Mouse (Mus musculus): ENCODE data around the gene Sdhb. TPM values are rescaled to one million over a fixed set of nuclear protein-coding genes. Genes with fewer than 3 reads are reported as not detected.

Gene Sdhb
- polyA plus RNA-seq, 1 experiment from 2014 or later = 488 TPM

DNA sequence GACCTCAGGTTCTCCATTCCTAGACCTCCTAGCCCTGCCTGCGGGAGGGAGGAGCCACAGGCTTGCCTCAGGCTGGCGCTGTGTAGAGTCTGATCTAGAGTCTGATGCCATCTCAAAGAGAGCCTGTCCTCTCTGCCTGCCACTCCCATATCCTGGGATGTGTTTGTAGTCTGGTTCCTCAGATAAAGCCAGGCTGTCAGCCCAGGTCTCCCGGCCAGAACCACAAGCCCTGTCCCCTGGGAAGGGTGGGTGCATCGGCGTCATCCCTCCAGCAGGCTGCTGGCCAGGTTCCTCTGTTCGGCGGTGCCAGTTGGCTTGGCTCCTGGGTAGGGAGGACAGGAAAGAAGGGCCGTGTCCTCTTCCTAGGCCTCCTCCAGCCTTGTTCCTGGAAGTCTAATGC is 47.0 kb downstream of the Sdhb start:
- DNase-seq (ENCODE audit: low spot score) (no peak), ATAC-seq (replicated peaks; ENCODE audit: low FRiP score, low TSS enrichment, low read depth) (no peak)
- Histone ChIP-seq H3K27me3 (replicated peaks; ENCODE audit: control insufficient read depth, insufficient read depth, low read length) (no peaks in the 10 kb centered on the region), H3K4me2 (ENCODE audit: low read length) (no peak overlapping the region), H3K4me3 (ENCODE audit: low read depth, low read length) (no peak overlapping the region), H3K9ac (ENCODE audit: low read length) (no peak overlapping the region), H3K9me3 (ENCODE audit: control insufficient read depth, low read length) (no peaks in the 10 kb centered on the region), H3K27ac (ENCODE audit: low read depth) (no peak overlapping the region), H3K36me3 (ENCODE audit: control insufficient read depth, insufficient read depth, low read length) (peaks cover 44% of the 10 kb centered on the region), H3K4me1 (replicated peaks; ENCODE audit: control insufficient read depth, insufficient read depth, low read length) (peaks cover 14% of the 10 kb centered on the region)
- WGBS = 90% methylated on average over 8 of the region's 8 CpGs

DNA sequence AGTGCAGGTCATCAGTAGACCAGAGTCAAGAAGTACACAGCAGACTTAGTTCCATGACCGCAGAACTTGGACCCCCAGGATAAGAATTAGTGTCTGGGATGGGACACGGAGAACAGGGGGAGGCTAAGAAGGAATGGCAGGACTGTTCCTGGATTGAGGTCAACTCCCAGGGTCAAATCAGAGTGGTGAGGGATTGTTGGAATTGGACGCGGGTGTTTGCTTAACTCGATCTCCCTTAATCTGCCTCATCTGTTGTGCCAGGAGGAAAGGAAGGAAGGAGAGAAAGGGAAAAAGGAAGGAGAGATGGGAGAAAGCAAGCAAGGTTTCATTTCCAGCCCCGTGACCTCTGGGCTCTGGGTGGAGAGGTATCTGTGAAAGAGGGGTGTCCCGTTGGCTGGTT is 49.1 kb downstream of the Sdhb start, which contains the start of gene Mfap2:
Gene Mfap2, plus strand, starts transcription at position 301 of the 400 bp plus-strand sequence.
- Histone ChIP-seq H3K36me3 (ENCODE audit: control insufficient read depth, insufficient read depth, low read length) (peaks cover 44% of the 10 kb centered on the region), H3K4me1 (replicated peaks; ENCODE audit: control insufficient read depth, insufficient read depth, low read length) (peaks cover 14% of the 10 kb centered on the region), H3K4me3 (ENCODE audit: low read depth, low read length) (peak within 1 kb of the TSS; percentile 52), H3K9me3 (ENCODE audit: control insufficient read depth, low read length) (no peaks in the 10 kb centered on the region), H3K27me3 (replicated peaks; ENCODE audit: control insufficient read depth, insufficient read depth, low read length) (no peaks in the 10 kb centered on the region), H3K27ac (ENCODE audit: low read depth) (peak within 1 kb of the TSS; percentile 86), H3K4me2 (ENCODE audit: low read length) (peak within 1 kb of the TSS; percentile 76), H3K9ac (ENCODE audit: low read length) (peak within 1 kb of the TSS; percentile 72)
- 10% methylated on average over 7 of the region's 7 CpGs for WGBS
- DNase-seq (ENCODE audit: low spot score) (no peak), ATAC-seq (replicated peaks; ENCODE audit: low FRiP score, low TSS enrichment, low read depth) (no peak)

DNA sequence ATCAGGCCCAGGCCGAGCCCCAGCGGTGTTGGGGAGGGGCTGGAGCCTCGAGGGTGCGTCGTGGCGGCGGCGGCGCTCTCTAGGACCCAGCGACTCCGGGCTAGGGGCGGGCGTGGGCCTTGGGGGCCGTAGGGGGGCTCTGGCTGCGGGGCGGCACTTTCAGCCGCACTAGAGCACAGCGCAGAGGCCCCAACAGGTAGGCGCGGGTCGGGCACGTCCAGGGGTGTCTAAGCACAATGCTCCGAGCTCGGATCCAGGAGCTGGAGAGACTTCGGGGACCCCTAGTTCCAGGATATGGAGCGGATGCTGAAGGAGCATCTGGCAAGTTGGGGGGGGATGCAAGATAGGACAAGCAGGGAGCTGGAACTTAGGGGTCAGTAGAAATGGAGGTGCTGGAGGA is 49.5 kb downstream of the Sdhb start:
- Histone ChIP-seq H3K27me3 (replicated peaks; ENCODE audit: control insufficient read depth, insufficient read depth, low read length) (no peaks in the 10 kb centered on the region), H3K27ac (ENCODE audit: low read depth) (peak overlapping the region; percentile 86), H3K4me3 (ENCODE audit: low read depth, low read length) (peak overlapping the region; percentile 52), H3K9ac (ENCODE audit: low read length) (peak overlapping the region; percentile 72), H3K36me3 (ENCODE audit: control insufficient read depth, insufficient read depth, low read length) (peaks cover 44% of the 10 kb centered on the region), H3K4me2 (ENCODE audit: low read length) (peak overlapping the region; percentile 76), H3K4me1 (replicated peaks; ENCODE audit: control insufficient read depth, insufficient read depth, low read length) (peaks cover 14% of the 10 kb centered on the region), H3K9me3 (ENCODE audit: control insufficient read depth, low read length) (no peaks in the 10 kb centered on the region)
- peak; percentile 85 for ATAC-seq (replicated peaks; ENCODE audit: low FRiP score, low TSS enrichment, low read depth)
- DNase-seq (ENCODE audit: low spot score) = peak; percentile 84
- under 1% methylated on average over 25 of the region's 26 CpGs for WGBS

DNA sequence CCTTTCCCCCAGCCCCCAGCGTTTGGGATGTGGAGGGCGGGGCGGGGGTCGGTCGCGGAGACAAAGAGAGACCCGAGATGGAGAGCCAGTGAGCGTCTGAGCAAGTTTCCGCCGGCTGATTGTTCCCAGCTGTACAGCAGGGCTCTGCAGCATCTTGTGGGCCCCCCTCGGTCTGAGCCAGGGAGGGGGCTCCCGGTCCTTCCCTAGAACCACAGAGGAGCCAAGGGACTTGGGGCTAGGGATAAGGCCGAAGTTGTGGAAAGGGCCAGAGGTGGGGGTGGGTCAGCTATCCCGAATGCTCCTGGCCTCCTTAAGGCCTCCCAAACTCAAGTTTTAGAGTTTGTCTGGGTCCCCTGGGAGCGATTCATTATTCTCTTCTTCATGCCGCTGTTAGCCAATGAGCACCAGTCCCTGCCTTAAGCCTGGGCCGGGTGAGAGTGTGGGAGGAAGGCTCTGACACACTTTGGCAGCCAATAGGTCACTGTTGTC is 50.0 kb downstream of the Sdhb start:
- ATAC-seq (replicated peaks; ENCODE audit: low FRiP score, low TSS enrichment, low read depth) (peak; percentile 38; the same call in 1 of the 2 replicates), DNase-seq (ENCODE audit: low spot score) (no peak)
- H3K9ac ChIP-seq (ENCODE audit: low read length) = peak overlapping the region; percentile 72
- H3K36me3 ChIP-seq (ENCODE audit: control insufficient read depth, insufficient read depth, low read length) = peaks cover 44% of the 10 kb centered on the region
- H3K4me2 ChIP-seq (ENCODE audit: low read length) = peak overlapping the region; percentile 76
- H3K27ac ChIP-seq (ENCODE audit: low read depth) = peak overlapping the region; percentile 86
- peak overlapping the region; percentile 52 for H3K4me3 ChIP-seq (ENCODE audit: low read depth, low read length)
- no peaks in the 10 kb centered on the region for H3K27me3 ChIP-seq (replicated peaks; ENCODE audit: control insufficient read depth, insufficient read depth, low read length)
- WGBS = 4% methylated on average over 17 of the region's 17 CpGs
- no peaks in the 10 kb centered on the region for H3K9me3 ChIP-seq (ENCODE audit: control insufficient read depth, low read length)
- H3K4me1 ChIP-seq (replicated peaks; ENCODE audit: control insufficient read depth, insufficient read depth, low read length) = peaks cover 14% of the 10 kb centered on the region

DNA sequence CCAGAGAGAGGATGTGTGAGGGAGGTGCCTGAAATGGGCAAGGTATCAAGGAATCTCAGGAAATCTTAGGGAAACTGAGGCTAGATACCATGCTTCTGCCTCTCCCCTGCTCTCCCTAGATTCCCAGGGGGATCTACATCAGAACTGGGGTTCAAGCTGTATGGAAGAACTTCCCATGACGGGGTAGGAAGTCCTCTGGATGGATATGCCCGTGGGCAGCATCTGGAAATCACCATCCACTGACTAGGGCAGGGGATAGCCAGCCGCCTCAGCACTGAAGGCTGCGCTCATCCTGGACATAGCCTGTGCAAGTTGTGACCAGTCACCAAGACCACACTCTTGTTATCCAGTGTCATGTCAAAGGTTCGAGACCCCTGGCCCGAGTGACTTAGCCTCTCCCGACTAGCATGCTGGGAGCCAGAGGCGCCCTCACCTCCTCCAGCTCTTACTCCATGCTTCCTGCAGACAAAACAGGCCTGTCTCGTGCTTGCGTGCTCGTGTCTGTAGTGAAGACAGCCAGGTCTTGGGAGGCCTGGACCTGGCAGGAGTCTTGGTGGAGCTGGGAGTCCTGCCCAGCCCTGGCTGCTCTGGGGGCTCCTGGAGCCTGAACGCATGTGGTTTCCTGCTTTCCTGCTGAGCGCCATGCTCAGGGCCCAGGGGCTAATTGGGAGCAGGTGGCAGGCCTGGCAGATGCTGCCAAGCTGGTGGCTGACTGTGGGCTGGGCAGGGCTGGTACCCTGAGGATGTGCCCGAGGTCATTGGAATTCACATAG is 50.7 kb downstream of the Sdhb start:
- Histone ChIP-seq H3K9me3 (ENCODE audit: control insufficient read depth, low read length) (no peaks in the 10 kb centered on the region), H3K27me3 (replicated peaks; ENCODE audit: control insufficient read depth, insufficient read depth, low read length) (no peaks in the 10 kb centered on the region), H3K9ac (ENCODE audit: low read length) (peak overlapping the region; percentile 72), H3K4me3 (ENCODE audit: low read depth, low read length) (peak overlapping the region; percentile 52), H3K36me3 (ENCODE audit: control insufficient read depth, insufficient read depth, low read length) (peaks cover 43% of the 10 kb centered on the region), H3K4me1 (replicated peaks; ENCODE audit: control insufficient read depth, insufficient read depth, low read length) (peaks cover 14% of the 10 kb centered on the region), H3K4me2 (ENCODE audit: low read length) (peak overlapping the region; percentile 76), H3K27ac (ENCODE audit: low read depth) (peak overlapping the region; percentile 86; the same call in 1 of the 2 replicates)
- 36% methylated on average over 14 of the region's 14 CpGs for WGBS
- DNase-seq (ENCODE audit: low spot score) (no peak), ATAC-seq (replicated peaks; ENCODE audit: low FRiP score, low TSS enrichment, low read depth) (no peak)

DNA sequence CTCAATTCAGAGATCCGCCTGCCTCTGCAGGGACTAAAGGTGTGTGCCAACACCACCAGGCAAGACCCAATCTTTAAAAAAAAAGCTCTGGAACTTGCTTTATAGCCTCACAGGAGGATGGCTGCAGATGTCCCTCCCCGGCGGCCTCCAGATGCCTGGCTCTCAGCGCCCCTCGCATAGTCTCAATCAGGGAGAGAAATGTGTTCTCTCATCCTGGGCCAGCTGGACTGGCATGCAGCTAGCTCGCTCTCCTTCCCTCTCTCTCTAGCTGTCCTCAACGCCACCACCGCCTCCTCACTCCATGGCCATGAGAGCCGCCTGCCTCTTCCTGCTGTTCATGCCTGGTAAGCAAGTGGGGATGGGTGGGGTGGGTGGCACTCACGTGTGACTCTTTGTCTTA is 51.6 kb downstream of the Sdhb start:
- no peak overlapping the region for H3K27ac ChIP-seq (ENCODE audit: low read depth)
- ATAC-seq (replicated peaks; ENCODE audit: low FRiP score, low TSS enrichment, low read depth) (no peak), DNase-seq (ENCODE audit: low spot score) (no peak)
- no peaks in the 10 kb centered on the region for H3K27me3 ChIP-seq (replicated peaks; ENCODE audit: control insufficient read depth, insufficient read depth, low read length)
- no peak overlapping the region for H3K4me3 ChIP-seq (ENCODE audit: low read depth, low read length)
- 82% methylated on average over 10 of the region's 10 CpGs for WGBS
- H3K9ac ChIP-seq (ENCODE audit: low read length) = peak overlapping the region; percentile 3; the same call in 1 of the 2 replicates
- peaks cover 42% of the 10 kb centered on the region for H3K36me3 ChIP-seq (ENCODE audit: control insufficient read depth, insufficient read depth, low read length)
- H3K4me2 ChIP-seq (ENCODE audit: low read length) = peak overlapping the region; percentile 76
- H3K9me3 ChIP-seq (ENCODE audit: control insufficient read depth, low read length) = no peaks in the 10 kb centered on the region
- H3K4me1 ChIP-seq (replicated peaks; ENCODE audit: control insufficient read depth, insufficient read depth, low read length) = peaks cover 14% of the 10 kb centered on the region

DNA sequence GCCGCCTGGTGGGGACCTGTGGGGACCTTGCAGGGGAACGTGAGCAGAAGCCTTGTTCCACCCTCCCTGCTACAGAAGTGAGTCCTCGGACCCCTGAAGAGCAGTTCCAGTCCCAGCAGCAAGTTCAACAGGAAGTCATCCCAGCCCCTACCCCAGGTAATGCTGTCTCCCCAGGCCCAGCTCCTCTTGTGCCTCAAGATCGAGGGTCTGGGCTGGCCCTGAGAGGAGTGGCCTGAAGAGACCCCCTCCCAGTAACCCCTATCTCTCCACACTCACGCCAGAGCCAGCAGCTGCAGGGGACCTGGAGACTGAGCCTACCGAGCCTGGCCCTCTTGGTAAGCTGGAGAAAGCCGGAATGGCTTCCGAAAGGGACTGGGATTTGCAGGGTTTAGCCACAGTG is 53.1 kb downstream of the Sdhb start:
- 74% methylated on average over 8 of the region's 8 CpGs for WGBS
- Histone ChIP-seq H3K9me3 (ENCODE audit: control insufficient read depth, low read length) (no peaks in the 10 kb centered on the region), H3K36me3 (ENCODE audit: control insufficient read depth, insufficient read depth, low read length) (peaks cover 46% of the 10 kb centered on the region), H3K27ac (ENCODE audit: low read depth) (no peak overlapping the region), H3K4me3 (ENCODE audit: low read depth, low read length) (no peak overlapping the region), H3K4me1 (replicated peaks; ENCODE audit: control insufficient read depth, insufficient read depth, low read length) (peaks cover 14% of the 10 kb centered on the region), H3K27me3 (replicated peaks; ENCODE audit: control insufficient read depth, insufficient read depth, low read length) (no peaks in the 10 kb centered on the region), H3K4me2 (ENCODE audit: low read length) (no peak overlapping the region), H3K9ac (ENCODE audit: low read length) (no peak overlapping the region)
- ATAC-seq (replicated peaks; ENCODE audit: low FRiP score, low TSS enrichment, low read depth) = no peak
- no peak for DNase-seq (ENCODE audit: low spot score)

DNA sequence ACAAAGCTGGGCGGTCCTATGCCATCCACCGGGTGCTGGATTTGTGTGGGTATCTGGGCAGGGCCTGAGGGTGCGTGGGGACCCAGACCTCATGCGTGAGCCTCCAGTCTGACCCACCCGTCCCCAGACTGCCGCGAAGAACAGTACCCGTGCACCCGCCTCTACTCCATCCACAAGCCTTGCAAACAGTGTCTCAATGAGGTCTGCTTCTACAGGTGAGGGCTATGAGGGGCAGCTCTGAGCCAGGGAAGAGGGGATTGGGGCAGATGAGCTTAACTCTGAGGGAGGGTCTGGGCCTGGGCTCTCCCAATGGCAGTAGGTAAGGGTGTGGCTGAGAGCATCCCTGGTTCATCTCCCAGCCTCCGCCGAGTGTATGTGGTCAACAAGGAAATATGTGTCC is 53.9 kb downstream of the Sdhb start:
- Histone ChIP-seq H3K27ac (ENCODE audit: low read depth) (no peak overlapping the region), H3K4me3 (ENCODE audit: low read depth, low read length) (no peak overlapping the region), H3K36me3 (ENCODE audit: control insufficient read depth, insufficient read depth, low read length) (peaks cover 46% of the 10 kb centered on the region), H3K9me3 (ENCODE audit: control insufficient read depth, low read length) (no peaks in the 10 kb centered on the region), H3K9ac (ENCODE audit: low read length) (no peak overlapping the region), H3K4me2 (ENCODE audit: low read length) (no peak overlapping the region), H3K27me3 (replicated peaks; ENCODE audit: control insufficient read depth, insufficient read depth, low read length) (no peaks in the 10 kb centered on the region), H3K4me1 (replicated peaks; ENCODE audit: control insufficient read depth, insufficient read depth, low read length) (peaks cover 15% of the 10 kb centered on the region)
- no peak for ATAC-seq (replicated peaks; ENCODE audit: low FRiP score, low TSS enrichment, low read depth)
- 92% methylated on average over 11 of the region's 11 CpGs for WGBS
- no peak for DNase-seq (ENCODE audit: low spot score)

DNA sequence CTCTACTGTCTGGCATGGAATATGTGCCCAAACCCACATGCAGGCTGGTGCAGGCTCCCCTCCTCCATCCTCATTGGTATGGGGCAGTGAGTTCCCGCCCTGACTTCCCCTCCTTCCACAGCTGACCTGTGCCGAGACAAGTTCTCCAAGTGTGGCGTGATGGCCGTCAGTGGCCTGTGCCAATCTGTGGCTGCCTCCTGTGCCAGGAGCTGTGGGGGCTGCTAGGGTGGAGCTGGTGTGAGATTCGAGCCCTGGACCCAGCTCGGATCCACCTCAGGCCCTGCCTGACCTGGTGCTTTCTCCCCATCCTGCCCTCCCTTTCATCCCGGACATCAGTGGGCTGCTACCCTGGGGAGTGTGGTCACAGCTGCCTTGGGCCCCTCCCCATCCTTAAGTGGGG is 54.4 kb downstream of the Sdhb start:
- Histone ChIP-seq H3K4me2 (ENCODE audit: low read length) (no peak overlapping the region), H3K27me3 (replicated peaks; ENCODE audit: control insufficient read depth, insufficient read depth, low read length) (no peaks in the 10 kb centered on the region), H3K4me3 (ENCODE audit: low read depth, low read length) (no peak overlapping the region), H3K36me3 (ENCODE audit: control insufficient read depth, insufficient read depth, low read length) (peaks cover 46% of the 10 kb centered on the region), H3K9ac (ENCODE audit: low read length) (no peak overlapping the region), H3K27ac (ENCODE audit: low read depth) (no peak overlapping the region), H3K9me3 (ENCODE audit: control insufficient read depth, low read length) (no peaks in the 10 kb centered on the region), H3K4me1 (replicated peaks; ENCODE audit: control insufficient read depth, insufficient read depth, low read length) (peaks cover 15% of the 10 kb centered on the region)
- ATAC-seq (replicated peaks; ENCODE audit: low FRiP score, low TSS enrichment, low read depth) (no peak), DNase-seq (ENCODE audit: low spot score) (no peak)
- 81% methylated on average over 7 of the region's 7 CpGs for WGBS
